Mouse (Mus musculus) forebrain, embryonic 13.5 days (tissue): Measurements from ENCODE around the gene Pappa. TPM values are rescaled to one million over a fixed set of nuclear protein-coding genes. Genes with fewer than 3 reads are reported as not detected.

ENCODE experiments used
- ATAC-seq: fragments of 200-750 bp; cut with Nextera tagmentation; 2 replicates; pipeline ENCODE4 v1.8.0; 2017
- H3K27ac ChIP-seq: fragments of 300-500 bp; sonication (generic); 2 replicates; pipeline ENCODE4 v1.5.1; 2015; ENCODE audit warnings: inconsistent platforms, mild to moderate bottlenecking, moderate library complexity
- H3K27me3 ChIP-seq: fragments of 300-500 bp; sonication (generic); 2 replicates; pipeline ENCODE4 v1.6.1; 2015; ENCODE audit warnings: mild to moderate bottlenecking, inconsistent platforms
- H3K36me3 ChIP-seq: fragments of 300-500 bp; sonication (generic); 2 replicates; pipeline ENCODE4 v1.6.1; 2015; ENCODE audit warnings: mild to moderate bottlenecking, inconsistent platforms; ENCODE audit not compliant: poor library complexity, severe bottlenecking
- H3K4me1 ChIP-seq: fragments of 300-500 bp; sonication (generic); 2 replicates; pipeline ENCODE4 v1.6.1; 2015; ENCODE audit warnings: inconsistent platforms
- H3K4me2 ChIP-seq: fragments of 300-500 bp; sonication (generic); 2 replicates; pipeline ENCODE4 v1.6.1; 2015; ENCODE audit warnings: inconsistent platforms, mild to moderate bottlenecking, moderate library complexity
- H3K4me3 ChIP-seq: fragments of 300-500 bp; sonication (generic); 2 replicates; pipeline ENCODE4 v1.5.1; 2015; ENCODE audit warnings: mild to moderate bottlenecking, inconsistent platforms
- H3K9ac ChIP-seq: fragments of 300-500 bp; sonication (generic); 2 replicates; pipeline ENCODE4 v1.6.1; 2015; ENCODE audit warnings: mild to moderate bottlenecking, inconsistent platforms
- H3K9me3 ChIP-seq: fragments of 300-500 bp; sonication (generic); replicated peaks from 2 replicates; pipeline ENCODE4 v1.6.1; 2016; ENCODE audit warnings: inconsistent platforms
- WGBS: fragments of 180-500 bp; shearing (Covaris S2); methylation state at CpG from one replicate; pipeline ENCODE4 v1.1.7; 2015; 5-methylcytosine and 5-hydroxymethylcytosine counted together
- polyA plus RNA-seq: library from polyadenylated mRNA; unstranded; fragments of >200 nt; fragmentation: Nextera tagmentation; extraction: Ambion mirVana; gene quantifications from 2 replicates; pipeline ENCODE4 v1.2.1, GENCODE M21; 2015

Pappa gene
- polyA plus RNA-seq, 1 experiment from 2014 or later, result 0.89 TPM

DNA sequence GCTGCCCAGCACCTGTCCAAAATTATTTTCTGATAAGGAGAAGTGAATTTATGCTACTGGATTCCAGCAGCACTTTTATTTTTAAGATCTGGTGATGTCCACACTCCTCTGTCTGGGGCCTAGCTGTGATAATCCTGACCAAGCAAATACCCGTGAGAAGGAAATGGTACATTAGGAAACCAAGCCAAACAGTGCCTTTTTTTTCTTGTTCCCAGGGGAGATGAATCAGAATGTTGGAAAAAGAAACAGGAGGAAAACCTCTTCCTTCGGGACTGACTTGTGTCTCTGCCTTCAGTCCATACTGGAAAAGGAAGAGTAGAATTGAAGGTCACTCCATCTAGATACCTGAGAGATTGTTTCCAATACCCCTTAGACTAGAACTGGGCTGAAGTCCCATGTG, 63.3 kb downstream of the Pappa start:
- no peak overlapping the region for H3K27ac ChIP-seq
- no peaks in the 10 kb centered on the region for H3K9me3 ChIP-seq
- no peak overlapping the region for H3K9ac ChIP-seq
- H3K27me3 ChIP-seq, result no peaks in the 10 kb centered on the region
- H3K4me1 ChIP-seq, result peaks cover 16% of the 10 kb centered on the region
- H3K4me3 ChIP-seq, result no peak overlapping the region
- no peak for ATAC-seq
- H3K4me2 ChIP-seq, result no peak overlapping the region
- 86% methylated on average over 2 of the region's 2 CpGs for WGBS
- no peaks in the 10 kb centered on the region for H3K36me3 ChIP-seq

DNA sequence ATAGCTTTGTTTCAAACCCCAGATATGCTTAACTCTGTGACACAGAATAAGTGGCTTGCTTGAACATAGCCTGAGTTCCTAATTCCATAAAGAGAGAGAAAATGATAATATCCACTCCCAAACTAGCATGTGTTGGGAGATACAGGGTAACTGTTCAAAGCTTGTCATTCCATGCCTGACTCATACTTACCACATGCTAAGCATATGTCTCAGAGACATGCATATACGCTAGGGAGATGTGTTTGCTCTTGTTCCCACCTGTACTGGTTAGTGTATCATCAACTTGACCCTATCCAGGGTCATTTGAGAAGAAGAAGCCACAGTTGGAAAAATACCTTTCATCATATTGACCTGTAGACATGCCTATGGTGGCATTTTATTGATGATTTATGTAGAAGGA, 63.7 kb downstream of the Pappa start:
- H3K9me3 ChIP-seq, result no peaks in the 10 kb centered on the region
- no peak overlapping the region for H3K4me2 ChIP-seq
- H3K27me3 ChIP-seq, result no peaks in the 10 kb centered on the region
- no peak overlapping the region for H3K9ac ChIP-seq
- 95% methylated on average over 1 of the region's 1 CpGs for WGBS
- H3K36me3 ChIP-seq, result no peaks in the 10 kb centered on the region
- ATAC-seq, result no peak
- no peak overlapping the region for H3K27ac ChIP-seq
- H3K4me1 ChIP-seq, result peaks cover 13% of the 10 kb centered on the region
- H3K4me3 ChIP-seq, result no peak overlapping the region

DNA sequence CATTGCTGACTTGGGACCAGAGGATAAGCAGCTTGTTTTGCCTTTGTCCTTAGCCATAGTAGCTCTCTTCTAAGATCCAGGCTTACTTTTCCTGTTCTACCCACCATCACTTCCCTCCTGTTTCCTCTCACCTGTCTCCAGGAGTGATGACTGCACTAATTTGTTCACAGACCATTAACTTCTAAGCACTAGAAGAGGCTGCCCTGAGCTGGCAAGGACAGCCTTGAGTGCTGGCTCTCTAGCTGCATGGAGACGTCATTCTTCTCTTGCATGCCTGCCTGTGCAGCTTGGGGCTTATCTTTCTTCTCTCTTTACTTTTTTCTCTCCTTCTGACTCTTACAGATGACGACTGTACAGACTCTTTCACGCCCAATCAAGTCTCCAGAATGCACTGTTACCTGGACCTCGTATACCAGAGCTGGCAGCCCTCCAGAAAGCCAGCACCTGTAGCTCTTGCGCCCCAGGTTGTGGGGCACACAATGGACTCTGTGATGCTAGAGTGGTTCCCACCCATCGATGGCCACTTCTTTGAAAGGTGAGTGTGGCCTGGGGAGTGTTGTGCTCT, 65.0 kb downstream of the Pappa start:
- Histone ChIP-seq H3K9me3 (no peaks in the 10 kb centered on the region), H3K4me2 (no peak overlapping the region), H3K9ac (no peak overlapping the region), H3K4me3 (no peak overlapping the region), H3K4me1 (peaks cover 8% of the 10 kb centered on the region; the same call in 1 of the 2 replicates), H3K36me3 (no peaks in the 10 kb centered on the region), H3K27ac (no peak overlapping the region), H3K27me3 (no peaks in the 10 kb centered on the region)
- no peak for ATAC-seq
- WGBS, result 72% methylated on average over 6 of the region's 6 CpGs

DNA sequence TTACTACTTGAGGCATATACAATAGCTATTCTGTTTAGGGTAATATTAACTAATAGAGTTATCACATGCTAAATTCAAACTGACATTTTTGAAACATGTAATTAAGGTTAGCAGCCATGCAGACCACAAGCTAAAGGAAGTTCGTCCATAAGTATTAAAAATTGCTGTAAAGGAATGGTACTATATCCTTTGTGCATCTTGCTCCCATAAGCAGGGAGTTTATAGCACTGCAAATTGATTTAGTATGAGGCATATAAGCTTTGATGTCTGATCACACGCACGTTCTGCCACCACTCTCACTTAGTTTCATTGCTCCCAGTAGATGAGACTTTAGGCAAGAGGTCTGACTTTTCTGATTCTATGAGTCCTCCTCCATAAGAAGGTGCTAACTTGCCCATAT, 68.8 kb downstream of the Pappa start:
- no peak overlapping the region for H3K4me3 ChIP-seq
- H3K27me3 ChIP-seq, result no peaks in the 10 kb centered on the region
- no peak overlapping the region for H3K27ac ChIP-seq
- H3K4me1 ChIP-seq, result peaks cover 8% of the 10 kb centered on the region; the same call in 1 of the 2 replicates
- 90% methylated on average over 3 of the region's 3 CpGs for WGBS
- H3K36me3 ChIP-seq, result no peaks in the 10 kb centered on the region
- H3K9ac ChIP-seq, result no peak overlapping the region
- no peak for ATAC-seq
- no peaks in the 10 kb centered on the region for H3K9me3 ChIP-seq
- H3K4me2 ChIP-seq, result no peak overlapping the region

DNA sequence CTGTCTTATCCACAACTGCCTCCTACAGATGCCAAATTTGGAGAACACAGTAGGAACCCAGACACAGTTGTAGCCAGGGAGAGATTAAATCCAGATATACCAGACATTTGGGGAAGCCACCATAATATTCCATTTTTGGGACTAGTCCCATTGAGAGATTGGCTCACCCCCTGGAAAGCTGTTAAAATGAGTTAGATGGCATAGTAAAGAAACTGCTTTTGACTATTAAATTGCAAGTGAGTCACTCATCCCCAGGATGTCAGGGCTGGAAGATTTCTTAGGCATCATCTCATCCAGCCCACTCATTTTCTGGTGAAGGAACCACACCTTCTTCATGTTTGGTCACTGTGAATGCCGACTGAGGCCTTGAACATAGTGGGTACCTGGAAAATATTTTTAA, 72.0 kb downstream of the Pappa start:
- H3K4me2 ChIP-seq, result no peak overlapping the region
- no peaks in the 10 kb centered on the region for H3K27me3 ChIP-seq
- 59% methylated on average over 1 of the region's 1 CpGs for WGBS
- ATAC-seq, result no peak
- H3K27ac ChIP-seq, result no peak overlapping the region
- no peaks in the 10 kb centered on the region for H3K9me3 ChIP-seq
- no peaks in the 10 kb centered on the region for H3K36me3 ChIP-seq
- H3K9ac ChIP-seq, result no peak overlapping the region
- H3K4me1 ChIP-seq, result no peaks in the 10 kb centered on the region
- H3K4me3 ChIP-seq, result no peak overlapping the region

DNA sequence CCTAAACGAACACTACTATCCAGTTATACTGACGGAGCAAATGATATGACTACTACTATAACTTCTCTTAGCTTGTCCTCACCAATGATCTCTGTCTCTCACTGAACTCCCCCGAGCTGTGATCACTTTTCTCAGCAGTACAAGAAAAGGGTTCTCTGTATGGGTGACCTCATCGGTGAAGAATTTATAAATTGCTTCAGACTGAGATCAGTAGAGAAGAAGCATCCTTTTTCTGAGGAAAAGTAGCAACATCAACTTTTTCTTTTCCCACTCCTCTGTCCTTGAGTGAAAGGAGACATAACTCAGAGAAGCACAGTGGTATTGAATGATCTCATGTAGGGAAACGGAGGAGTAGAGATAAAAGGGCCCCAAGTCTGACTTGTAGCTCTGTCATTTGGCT, 79.7 kb downstream of the Pappa start:
- H3K4me2 ChIP-seq, result no peak overlapping the region
- no peak overlapping the region for H3K27ac ChIP-seq
- WGBS, result 71% methylated on average over 5 of the region's 5 CpGs
- H3K36me3 ChIP-seq, result no peaks in the 10 kb centered on the region
- no peak overlapping the region for H3K9ac ChIP-seq
- ATAC-seq, result no peak
- H3K9me3 ChIP-seq, result no peaks in the 10 kb centered on the region
- H3K4me3 ChIP-seq, result no peak overlapping the region
- H3K4me1 ChIP-seq, result no peaks in the 10 kb centered on the region
- no peaks in the 10 kb centered on the region for H3K27me3 ChIP-seq

DNA sequence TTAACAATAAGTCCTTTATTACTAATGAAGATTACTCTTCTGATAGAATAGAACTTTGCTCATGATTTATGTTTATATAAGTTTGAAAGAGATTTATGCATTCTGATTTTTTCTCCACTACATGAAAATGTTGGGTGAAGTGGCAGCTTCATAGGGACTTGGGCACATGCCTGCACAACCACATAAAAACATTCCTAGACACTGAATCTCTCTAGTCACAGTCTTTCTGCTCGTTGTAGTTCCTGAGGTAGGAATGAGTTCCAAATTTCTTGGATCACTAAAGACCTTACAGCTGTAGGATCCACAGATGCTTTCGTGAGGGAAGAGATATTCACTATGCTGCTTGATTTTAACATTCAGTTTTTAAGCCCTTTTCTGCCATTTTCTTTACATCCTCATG, 81.5 kb downstream of the Pappa start:
- no peak for ATAC-seq
- Histone ChIP-seq H3K4me2 (no peak overlapping the region), H3K4me1 (no peaks in the 10 kb centered on the region), H3K27me3 (no peaks in the 10 kb centered on the region), H3K9ac (no peak overlapping the region), H3K36me3 (no peaks in the 10 kb centered on the region), H3K27ac (no peak overlapping the region), H3K9me3 (no peaks in the 10 kb centered on the region), H3K4me3 (no peak overlapping the region)
- 86% methylated on average over 2 of the region's 2 CpGs for WGBS

DNA sequence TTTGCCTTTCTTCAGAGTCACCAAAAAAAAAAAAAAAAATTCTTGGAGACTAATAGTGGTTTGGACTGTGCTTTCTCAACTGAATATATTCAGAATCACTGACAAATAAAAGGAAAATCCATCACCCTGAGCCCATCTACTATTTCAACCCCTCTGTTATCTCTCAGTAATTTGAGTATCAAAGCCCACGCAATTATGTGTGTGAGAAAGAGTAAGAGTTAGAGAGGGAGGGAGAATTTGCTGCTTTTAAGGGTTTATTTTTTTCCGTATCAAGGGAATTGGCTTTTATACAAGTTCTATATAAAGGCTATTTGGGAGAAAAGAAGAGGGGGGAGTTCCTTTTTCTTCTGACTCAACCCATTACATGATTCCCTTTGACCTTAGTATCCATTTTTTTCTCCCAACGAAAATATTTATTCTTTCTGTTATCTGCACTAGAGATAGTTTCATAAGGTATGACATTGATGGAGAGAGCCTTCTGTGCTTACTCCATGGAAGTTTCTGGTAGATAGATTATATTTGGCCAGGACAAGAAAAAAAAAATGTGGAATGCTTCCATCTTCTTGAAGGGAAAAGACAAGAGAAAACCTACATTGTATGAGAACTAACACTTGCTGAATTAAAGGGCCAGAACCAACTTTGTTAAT, 85.5 kb downstream of the Pappa start:
- 87% methylated on average over 3 of the region's 3 CpGs for WGBS
- H3K27ac ChIP-seq, result no peak overlapping the region

DNA sequence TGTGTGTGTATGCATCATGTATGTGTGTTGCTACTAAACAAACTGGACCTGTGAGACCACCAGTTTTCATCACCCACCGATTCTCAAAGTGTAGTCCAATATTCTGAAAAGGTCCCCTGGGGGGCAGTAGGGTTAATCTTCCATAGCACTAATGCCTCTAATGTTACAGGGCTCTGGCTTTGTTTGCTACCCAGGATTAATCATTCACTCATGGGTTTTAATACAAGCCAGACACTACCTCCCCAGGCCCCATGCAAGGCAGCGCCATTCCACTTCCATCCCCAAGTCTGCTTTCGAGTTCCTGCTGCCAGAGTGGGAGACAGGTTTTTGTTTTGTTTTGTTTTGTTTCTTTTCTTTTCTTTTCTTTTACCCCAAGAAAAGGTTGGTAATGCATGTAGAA, 92.7 kb downstream of the Pappa start:
- no peaks in the 10 kb centered on the region for H3K27me3 ChIP-seq
- no peak overlapping the region for H3K4me2 ChIP-seq
- no peaks in the 10 kb centered on the region for H3K9me3 ChIP-seq
- H3K4me1 ChIP-seq, result peaks cover 11% of the 10 kb centered on the region; the same call in 1 of the 2 replicates
- no peak overlapping the region for H3K27ac ChIP-seq
- H3K9ac ChIP-seq, result no peak overlapping the region
- H3K36me3 ChIP-seq, result no peaks in the 10 kb centered on the region
- no peak for ATAC-seq
- no peak overlapping the region for H3K4me3 ChIP-seq
- WGBS, result 10% methylated on average over 3 of the region's 3 CpGs

More for the DNA sequence above, 85.5 kb downstream of the Pappa start:
- H3K36me3 ChIP-seq, result no peaks in the 10 kb centered on the region
- no peak overlapping the region for H3K4me3 ChIP-seq
- no peaks in the 10 kb centered on the region for H3K4me1 ChIP-seq
- H3K9me3 ChIP-seq, result no peaks in the 10 kb centered on the region
- no peak overlapping the region for H3K9ac ChIP-seq
- no peaks in the 10 kb centered on the region for H3K27me3 ChIP-seq
- no peak overlapping the region for H3K4me2 ChIP-seq
- ATAC-seq, result no peak

DNA sequence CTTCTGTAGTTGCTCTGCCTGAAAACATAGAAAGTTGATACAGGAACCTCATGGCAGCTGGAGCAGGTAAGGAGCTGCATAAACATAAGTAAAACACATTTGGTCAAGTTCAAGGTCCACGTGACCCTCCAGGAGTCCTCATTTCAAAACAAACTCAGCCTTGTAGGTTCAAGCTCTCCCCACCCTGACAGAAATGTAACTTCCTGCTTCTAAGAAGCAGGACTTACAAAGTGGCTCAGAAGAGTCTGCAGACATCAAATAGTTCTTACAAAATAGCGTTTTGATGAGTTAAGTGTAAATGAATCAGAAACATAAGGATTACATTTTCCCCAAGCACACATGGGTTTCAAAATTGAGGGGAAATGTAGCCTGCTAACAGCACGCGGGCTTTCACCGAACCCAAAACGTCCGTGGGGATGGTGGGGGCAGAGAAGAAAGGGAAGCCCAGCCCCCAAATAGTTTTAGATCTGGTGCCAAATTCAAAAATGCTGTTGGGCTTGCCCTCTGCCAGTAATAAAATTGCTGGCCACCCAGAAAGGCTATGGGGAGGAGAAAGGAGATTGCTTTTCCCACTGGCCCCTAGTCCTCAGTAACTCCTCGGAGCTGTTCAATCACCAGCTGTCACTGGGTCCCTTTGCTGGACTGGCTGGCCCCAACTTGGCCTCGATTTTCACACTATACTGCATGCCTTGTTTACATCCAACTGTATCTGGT, 93.8 kb downstream of the Pappa start:
- ATAC-seq, result 0 out of 2 replicates have a peak, but pooled peaks have one; percentile 38
- Histone ChIP-seq H3K4me2 (no peak overlapping the region), H3K9ac (no peak overlapping the region), H3K36me3 (no peaks in the 10 kb centered on the region), H3K4me1 (peaks cover 11% of the 10 kb centered on the region; the same call in 1 of the 2 replicates), H3K4me3 (no peak overlapping the region), H3K9me3 (no peaks in the 10 kb centered on the region), H3K27me3 (no peaks in the 10 kb centered on the region), H3K27ac (no peak overlapping the region)
- 68% methylated on average over 9 of the region's 9 CpGs for WGBS

DNA sequence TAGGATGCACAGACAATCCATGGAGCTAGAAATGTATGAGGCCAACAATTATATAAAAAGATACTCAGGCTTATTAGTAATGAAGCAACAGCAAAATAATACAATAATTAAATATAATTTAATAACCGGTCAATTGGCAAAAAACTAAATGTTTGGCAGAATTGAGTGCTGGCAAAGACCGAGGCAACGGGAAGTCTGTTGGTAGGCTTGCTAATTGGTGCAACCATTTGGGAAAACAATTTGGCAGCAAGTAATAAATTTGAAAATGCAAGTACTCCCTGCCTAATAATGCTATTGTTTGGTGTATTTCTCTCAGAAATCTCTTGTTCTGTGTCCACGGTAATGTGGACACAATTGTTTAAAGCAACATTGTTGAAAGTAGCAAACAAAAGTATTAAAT, 99.9 kb downstream of the Pappa start:
- no peak for ATAC-seq
- Histone ChIP-seq H3K27ac (no peak overlapping the region), H3K4me1 (no peaks in the 10 kb centered on the region), H3K9ac (no peak overlapping the region), H3K27me3 (no peaks in the 10 kb centered on the region), H3K36me3 (no peaks in the 10 kb centered on the region), H3K4me3 (no peak overlapping the region), H3K4me2 (no peak overlapping the region), H3K9me3 (no peaks in the 10 kb centered on the region)
- WGBS, result 77% methylated on average over 4 of the region's 4 CpGs

DNA sequence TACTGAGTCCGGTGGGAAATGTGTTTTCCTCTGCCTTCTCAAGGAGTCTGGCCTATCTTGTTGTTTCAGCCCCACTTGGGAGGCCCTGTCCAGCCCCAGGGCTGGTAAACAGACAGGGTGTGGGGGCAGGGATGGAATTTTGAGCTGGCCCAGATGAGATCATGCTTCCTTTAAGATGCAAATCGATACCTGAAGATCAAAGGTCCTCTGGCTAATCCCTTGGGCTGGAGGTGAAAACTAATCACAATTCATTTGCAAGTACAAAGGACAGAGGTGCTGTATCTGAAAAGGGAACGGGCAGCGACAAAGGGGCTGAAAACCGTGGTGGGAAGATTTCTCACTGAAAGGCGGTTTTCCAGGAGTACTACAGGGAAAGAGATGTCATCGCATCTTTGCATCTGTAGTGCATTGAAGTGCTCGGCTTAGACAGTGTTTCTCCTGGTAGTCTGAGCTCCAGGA, 114.6 kb downstream of the Pappa start:
- Histone ChIP-seq H3K4me2 (peak overlapping the region; percentile 14; the same call in 1 of the 2 replicates), H3K4me1 (peaks cover 14% of the 10 kb centered on the region), H3K36me3 (no peaks in the 10 kb centered on the region), H3K27ac (0 out of 2 replicates have a peak overlapping the region, but pooled peaks have one; percentile 1), H3K9me3 (no peaks in the 10 kb centered on the region), H3K9ac (no peak overlapping the region), H3K27me3 (no peaks in the 10 kb centered on the region; the same call in 1 of the 2 replicates), H3K4me3 (no peak overlapping the region)
- 3% methylated on average over 8 of the region's 8 CpGs for WGBS
- ATAC-seq, result peak; percentile 59; the same call in 1 of the 2 replicates
